Mouse (Mus musculus): ENCODE measurements at regions not wholly inside any gene's neighbourhood (a gene's known extent, or its start where the extent isn't known, plus 50 kb on each side); places are given as distances from the start of the nearest gene placed in this dataset.

GRCm38 (mm10) chr15:5510056-5510455, 266.1 kb upstream of the Ptger4 start:
- TF ChIP-seq CTCF (IDR thresholded peaks at IDR 0.05; ENCODE audit: control insufficient read depth, insufficient read depth, low read length) (no peak), POLR2A (IDR thresholded peaks at IDR 0.05; ENCODE audit: borderline replicate concordance, control insufficient read depth, low read depth, low read length) (no peak)

All from bone marrow, adult 2 months (tissue).